Mouse (Mus musculus) C2C12 (cell line): ENCODE measurements around the gene Abraxas1. TPM values are rescaled to one million over a fixed set of nuclear protein-coding genes. Genes with fewer than 3 reads are reported as not detected.
A peak's percentile ranks its signal among the peaks of the same experiment; 100 is the strongest.

Source experiments
- H3K27me3 ChIP-seq: one replicate; pipeline ENCODE4 v1.6.1; 2011; ENCODE audit not compliant: control insufficient read depth, insufficient read depth, insufficient read length
- H3K36me3 ChIP-seq: one replicate; pipeline ENCODE4 v1.6.1; 2011; ENCODE audit not compliant: control insufficient read depth, insufficient read depth
- H3K4me3 ChIP-seq: one replicate; pipeline ENCODE4 v1.5.1; 2011; ENCODE audit warnings: mild to moderate bottlenecking, control low read depth; ENCODE audit not compliant: poor library complexity, insufficient read depth, severe bottlenecking
- H3K79me2 ChIP-seq: one replicate; pipeline ENCODE4 v1.6.1; 2011; ENCODE audit not compliant: control insufficient read depth, insufficient read depth
- H3K79me3 ChIP-seq: one replicate; pipeline ENCODE4 v1.6.1; 2011; ENCODE audit warnings: low read depth, control low read depth
- H3ac ChIP-seq: one replicate; pipeline ENCODE3; 2011; ENCODE audit warnings: low read depth; ENCODE audit not compliant: control insufficient read depth, insufficient read length
- CEBPB ChIP-seq: IDR thresholded peaks from one replicate; pipeline ENCODE4 v1.6.1; 2011; ENCODE audit warnings: low read depth, mild to moderate bottlenecking, control low read depth, moderate library complexity
- CTCF ChIP-seq: IDR thresholded peaks from one replicate; pipeline ENCODE4 v1.5.1; 2011; ENCODE audit not compliant: control insufficient read depth, insufficient read depth, insufficient read length
- FOSL1 ChIP-seq: IDR thresholded peaks from one replicate; pipeline ENCODE4 v1.8.0; 2011; ENCODE audit warnings: mild to moderate bottlenecking, low read length; ENCODE audit not compliant: poor library complexity, insufficient read depth, severe bottlenecking
- MAX ChIP-seq: IDR thresholded peaks from one replicate; pipeline ENCODE4 v1.6.1; 2011; ENCODE audit warnings: mild to moderate bottlenecking, control low read depth
- MYOD1 ChIP-seq: IDR thresholded peaks from one replicate; pipeline ENCODE4 v1.6.1; 2011; ENCODE audit warnings: low read depth; ENCODE audit not compliant: control insufficient read depth, insufficient read length
- MYOG ChIP-seq: IDR thresholded peaks from one replicate; pipeline ENCODE4 v1.6.1; 2011; ENCODE audit not compliant: control insufficient read depth, insufficient read length; ENCODE audit errors: extremely low read depth
- USF1 ChIP-seq: IDR thresholded peaks from one replicate; pipeline ENCODE4 v1.6.1; 2011; ENCODE audit warnings: low read depth, mild to moderate bottlenecking, control low read depth, moderate library complexity
- polyA plus RNA-seq: library from polyadenylated mRNA; unstranded; fragments of >200 nt; fragmentation: generic; extraction: Trizol; gene quantifications from one replicate; pipeline ENCODE4 v1.2.1, GENCODE M21; 2012; ENCODE audit warnings: missing spikeins

Gene Abraxas1
- polyA plus RNA-seq, 1 experiment: 5.7 TPM

- peak; percentile 33 for TF ChIP-seq FOSL1
- no peak for TF ChIP-seq MAX
- H3ac ChIP-seq: no peak overlapping the region
These were observed 41.0 kb upstream of the Abraxas1 start for GRCm38 (mm10) chr5:100861811-100862210.

GRCm38 (mm10) chr5:100861140-100861539, 40.4 kb upstream of the Abraxas1 start:
- no peak overlapping the region for H3K4me3 ChIP-seq
- no peak overlapping the region for H3ac ChIP-seq
- TF ChIP-seq FOSL1 (no peak), MYOG (no peak), CEBPB (no peak)
- no peaks in the 10 kb centered on the region for H3K27me3 ChIP-seq
- H3K36me3 ChIP-seq: no peaks in the 10 kb centered on the region
- H3K79me3 ChIP-seq: no peaks in the 10 kb centered on the region
- no peaks in the 10 kb centered on the region for H3K79me2 ChIP-seq

More at GRCm38 (mm10) chr5:100861811-100862210, 41.0 kb upstream of the Abraxas1 start:
- Histone ChIP-seq H3K79me2 (no peaks in the 10 kb centered on the region), H3K4me3 (no peak overlapping the region), H3K27me3 (no peaks in the 10 kb centered on the region), H3K36me3 (no peaks in the 10 kb centered on the region), H3K79me3 (no peaks in the 10 kb centered on the region)

- no peaks in the 10 kb centered on the region for H3K79me2 ChIP-seq
- H3K79me3 ChIP-seq: no peaks in the 10 kb centered on the region
- TF ChIP-seq MYOG (no peak), MYOD1 (peak; percentile 69), FOSL1 (no peak), MAX (no peak), CTCF (no peak), USF1 (no peak), CEBPB (peak; percentile 47)
- H3K27me3 ChIP-seq: no peaks in the 10 kb centered on the region
- H3K4me3 ChIP-seq: no peak overlapping the region
- H3ac ChIP-seq: no peak overlapping the region
- H3K36me3 ChIP-seq: no peaks in the 10 kb centered on the region
These were observed 39.8 kb upstream of the Abraxas1 start for GRCm38 (mm10) chr5:100860417-100861053.

GRCm38 (mm10) chr5:100856552-100856951, 35.8 kb upstream of the Abraxas1 start:
- H3ac ChIP-seq: no peak overlapping the region
- H3K79me3 ChIP-seq: no peaks in the 10 kb centered on the region
- H3K27me3 ChIP-seq: no peaks in the 10 kb centered on the region
- H3K36me3 ChIP-seq: no peaks in the 10 kb centered on the region
- H3K4me3 ChIP-seq: no peak overlapping the region
- no peaks in the 10 kb centered on the region for H3K79me2 ChIP-seq
- no peak for TF ChIP-seq MYOD1
- TF ChIP-seq USF1: peak; percentile 82
- TF ChIP-seq MAX: no peak
- no peak for TF ChIP-seq CEBPB

GRCm38 (mm10) chr5:100853963-100854362, 33.2 kb upstream of the Abraxas1 start:
- no peak overlapping the region for H3K4me3 ChIP-seq
- H3K79me2 ChIP-seq: no peaks in the 10 kb centered on the region
- H3K27me3 ChIP-seq: no peaks in the 10 kb centered on the region
- no peaks in the 10 kb centered on the region for H3K36me3 ChIP-seq
- no peak overlapping the region for H3ac ChIP-seq
- H3K79me3 ChIP-seq: no peaks in the 10 kb centered on the region
- TF ChIP-seq FOSL1: no peak
- TF ChIP-seq MAX: no peak
- TF ChIP-seq CTCF: no peak
- no peak for TF ChIP-seq MYOG
- no peak for TF ChIP-seq CEBPB
- no peak for TF ChIP-seq USF1
- no peak for TF ChIP-seq MYOD1

- TF ChIP-seq MAX (no peak), FOSL1 (no peak), USF1 (no peak), MYOG (no peak), MYOD1 (no peak), CTCF (no peak), CEBPB (no peak)
- Histone ChIP-seq H3ac (no peak overlapping the region), H3K36me3 (no peaks in the 10 kb centered on the region), H3K27me3 (no peaks in the 10 kb centered on the region), H3K4me3 (peak overlapping the region; percentile 42), H3K79me2 (no peaks in the 10 kb centered on the region), H3K79me3 (no peaks in the 10 kb centered on the region)
These were observed 26.4 kb upstream of the Abraxas1 start for GRCm38 (mm10) chr5:100847143-100847542.
